Mouse (Mus musculus) testis, adult 2 months (tissue): Measurements from ENCODE around the gene Fam185a. TPM values are rescaled to one million over a fixed set of nuclear protein-coding genes. Genes with fewer than 3 reads are reported as not detected.

ENCODE experiments used
- H3K27ac ChIP-seq: fragments of 200-500 bp; 2 replicates; pipeline ENCODE4 v1.5.1; 2012; ENCODE audit warnings: low read depth, low read length; ENCODE audit not compliant: control insufficient read depth, insufficient read depth
- H3K27me3 ChIP-seq: fragments of 200-500 bp; 2 replicates; pipeline ENCODE4 v1.6.1; 2012; ENCODE audit warnings: mild to moderate bottlenecking, low read length, moderate library complexity; ENCODE audit not compliant: control insufficient read depth, insufficient read depth
- H3K36me3 ChIP-seq: fragments of 200-500 bp; 2 replicates; pipeline ENCODE4 v1.6.1; 2012; ENCODE audit warnings: mild to moderate bottlenecking, low read length; ENCODE audit not compliant: control insufficient read depth, insufficient read depth
- H3K4me1 ChIP-seq: fragments of 200-500 bp; 2 replicates; pipeline ENCODE4 v1.6.1; 2012; ENCODE audit warnings: low read length; ENCODE audit not compliant: control insufficient read depth, insufficient read depth
- H3K4me3 ChIP-seq: fragments of 200-500 bp; 2 replicates; pipeline ENCODE4 v1.5.1; 2012; ENCODE audit warnings: low read depth, mild to moderate bottlenecking, low read length, moderate library complexity, mixed read lengths; ENCODE audit not compliant: control insufficient read depth
- CTCF ChIP-seq: fragments of 200-500 bp; IDR thresholded peaks from 2 replicates; pipeline ENCODE4 v1.5.1; 2012; ENCODE audit warnings: low read depth, mild to moderate bottlenecking, inconsistent platforms, low read length, moderate library complexity; ENCODE audit not compliant: control insufficient read depth, insufficient read depth, insufficient replicate concordance
- POLR2A ChIP-seq: fragments of 200-500 bp; IDR thresholded peaks from 2 replicates; pipeline ENCODE4 v1.6.1; 2012; ENCODE audit warnings: low read depth, mild to moderate bottlenecking, inconsistent platforms, low read length, moderate library complexity; ENCODE audit not compliant: control insufficient read depth
- polyA plus RNA-seq: library from polyadenylated mRNA; depleted of rRNA; stranded (reverse); fragments of >200 nt; gene quantifications from 2 replicates; pipeline ENCODE4 v1.2.3, GENCODE M21; 2012

Gene Fam185a
- polyA plus RNA-seq, 1 experiment, result 6.5 TPM

GRCm38 (mm10) chr5:21384252-21384960, 40.4 kb upstream of the Fam185a start:
- no peaks in the 10 kb centered on the region for H3K27me3 ChIP-seq
- H3K4me1 ChIP-seq, result peaks cover 13% of the 10 kb centered on the region
- H3K36me3 ChIP-seq, result no peaks in the 10 kb centered on the region
- no peak overlapping the region for H3K4me3 ChIP-seq
- no peak overlapping the region for H3K27ac ChIP-seq
- TF ChIP-seq CTCF (no peak), POLR2A (no peak)

DNA sequence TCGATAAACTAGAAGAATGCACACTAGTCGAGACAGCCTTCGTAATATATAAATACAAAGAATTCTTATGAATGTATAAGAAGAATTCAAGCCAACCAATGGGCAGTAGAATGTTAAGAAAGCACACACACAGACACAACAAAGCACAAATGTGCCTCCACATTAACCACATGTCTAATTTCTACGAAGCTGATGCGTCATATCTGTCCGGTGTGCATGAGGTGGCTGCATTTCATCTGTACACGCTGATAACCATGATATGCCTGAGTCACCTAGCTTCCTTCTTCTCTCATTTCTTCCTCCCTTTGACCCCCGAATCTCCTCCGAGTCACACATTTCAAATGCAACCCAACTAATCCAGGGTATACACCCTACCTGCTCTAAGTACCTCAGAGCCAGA, 39.8 kb upstream of the Fam185a start:
- no peak overlapping the region for H3K4me3 ChIP-seq
- no peaks in the 10 kb centered on the region for H3K36me3 ChIP-seq
- peaks cover 13% of the 10 kb centered on the region for H3K4me1 ChIP-seq
- TF ChIP-seq CTCF (no peak), POLR2A (no peak)
- no peaks in the 10 kb centered on the region for H3K27me3 ChIP-seq
- H3K27ac ChIP-seq, result no peak overlapping the region

- TF ChIP-seq POLR2A (no peak), CTCF (no peak)
- Histone ChIP-seq H3K36me3 (no peaks in the 10 kb centered on the region), H3K27ac (no peak overlapping the region), H3K27me3 (no peaks in the 10 kb centered on the region), H3K4me1 (peaks cover 13% of the 10 kb centered on the region), H3K4me3 (no peak overlapping the region)
Observed at GRCm38 (mm10) chr5:21386432-21386831, 38.3 kb upstream of the Fam185a start.

- TF ChIP-seq CTCF (no peak), POLR2A (no peak)
- H3K36me3 ChIP-seq, result no peaks in the 10 kb centered on the region
- H3K4me3 ChIP-seq, result no peak overlapping the region
- peaks cover 13% of the 10 kb centered on the region for H3K4me1 ChIP-seq
- no peak overlapping the region for H3K27ac ChIP-seq
- H3K27me3 ChIP-seq, result no peaks in the 10 kb centered on the region
Observed at GRCm38 (mm10) chr5:21387340-21387739, 37.4 kb upstream of the Fam185a start.

DNA sequence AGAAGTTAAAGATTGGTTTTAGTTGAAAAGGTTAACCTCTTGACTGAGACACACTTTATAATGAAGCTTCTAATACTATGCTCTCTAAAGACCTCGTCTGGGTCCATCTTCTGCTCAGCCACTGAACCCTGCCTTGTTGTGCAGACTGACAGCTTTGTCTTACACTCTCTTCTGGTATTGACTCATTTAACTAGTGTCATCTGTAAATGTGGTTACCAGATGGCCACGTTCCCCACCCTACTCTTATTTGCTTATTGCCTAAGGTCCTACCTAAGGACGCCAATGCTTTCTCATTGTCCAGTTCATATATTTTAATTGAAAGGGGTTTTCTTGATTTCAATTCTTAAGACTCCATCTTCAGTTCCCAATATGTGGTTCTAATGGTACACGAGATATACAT, 35.9 kb upstream of the Fam185a start:
- Histone ChIP-seq H3K36me3 (no peaks in the 10 kb centered on the region), H3K4me3 (no peak overlapping the region), H3K27me3 (no peaks in the 10 kb centered on the region), H3K27ac (no peak overlapping the region), H3K4me1 (peaks cover 5% of the 10 kb centered on the region)
- TF ChIP-seq CTCF (no peak), POLR2A (no peak)

DNA sequence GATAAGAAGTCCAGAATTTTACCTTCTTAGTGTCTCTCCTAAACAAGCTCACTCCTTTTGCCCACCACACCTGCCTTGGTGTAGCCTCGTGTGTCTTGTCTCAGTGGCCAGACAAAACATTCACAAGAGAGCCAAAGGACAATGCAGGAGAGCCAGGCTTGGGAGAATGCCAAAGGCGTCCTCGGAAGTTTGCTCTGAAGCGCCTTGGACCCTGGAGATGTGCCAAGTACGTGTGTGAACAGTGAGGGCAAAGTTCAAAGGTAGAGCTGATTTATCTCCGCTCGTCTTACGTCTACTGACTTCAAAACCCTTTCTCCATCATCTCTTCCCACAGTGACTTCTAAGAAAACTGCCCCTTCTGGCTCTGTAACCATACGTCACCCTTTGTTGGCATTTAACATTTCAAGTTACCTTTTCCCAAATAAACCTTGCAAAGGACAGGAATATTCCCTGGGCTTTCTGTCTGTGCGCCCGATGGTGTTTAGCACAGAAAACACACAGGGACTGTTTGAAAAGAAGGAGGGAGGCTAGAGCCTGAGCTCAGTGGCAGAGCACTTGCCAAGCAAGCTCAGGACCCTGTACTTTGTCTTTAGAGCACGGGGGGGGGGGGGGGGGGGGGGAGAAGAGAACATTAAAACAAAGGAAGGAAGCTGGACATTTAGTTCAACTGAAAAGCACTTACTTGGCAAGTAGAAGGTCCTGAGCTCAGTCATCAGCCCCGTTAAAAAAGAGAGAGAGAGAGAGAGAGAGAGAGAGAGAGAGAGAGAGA, 33.0 kb upstream of the Fam185a start:
- no peak for TF ChIP-seq POLR2A
- TF ChIP-seq CTCF, result no peak
- no peaks in the 10 kb centered on the region for H3K36me3 ChIP-seq
- no peaks in the 10 kb centered on the region for H3K27me3 ChIP-seq
- no peaks in the 10 kb centered on the region for H3K4me1 ChIP-seq
- H3K27ac ChIP-seq, result no peak overlapping the region
- H3K4me3 ChIP-seq, result no peak overlapping the region

DNA sequence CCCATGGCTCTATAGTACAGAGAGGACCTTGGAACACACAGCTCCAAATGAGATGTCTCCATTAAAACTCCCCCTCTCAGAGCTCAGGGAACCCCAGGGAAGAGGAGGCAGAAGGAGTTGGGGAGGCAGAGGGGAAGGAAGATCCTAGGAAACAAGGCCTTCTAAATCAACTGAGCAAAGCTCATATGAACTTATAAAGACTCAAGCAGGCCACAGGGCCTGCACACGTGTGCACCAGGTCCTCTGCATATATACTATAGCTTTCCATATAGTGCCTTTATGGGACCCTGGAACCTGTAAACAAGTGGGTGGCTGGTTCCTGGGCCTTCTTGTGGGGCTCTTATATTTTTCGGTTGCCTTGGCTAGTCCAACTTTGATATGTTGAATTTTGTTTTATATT, 30.2 kb upstream of the Fam185a start:
- H3K4me3 ChIP-seq, result no peak overlapping the region
- no peaks in the 10 kb centered on the region for H3K36me3 ChIP-seq
- no peaks in the 10 kb centered on the region for H3K4me1 ChIP-seq
- H3K27ac ChIP-seq, result no peak overlapping the region
- no peak for TF ChIP-seq POLR2A
- no peak for TF ChIP-seq CTCF
- no peaks in the 10 kb centered on the region for H3K27me3 ChIP-seq
